Mouse (Mus musculus): ENCODE data around the gene Ccdc175. TPM values are rescaled to one million over a fixed set of nuclear protein-coding genes. Genes with fewer than 3 reads are reported as not detected.
A peak's percentile ranks its signal among the peaks of the same experiment; 100 is the strongest.

The Ccdc175 gene
- polyA plus RNA-seq, 1 experiment from 2014 or later, result not detected

DNA sequence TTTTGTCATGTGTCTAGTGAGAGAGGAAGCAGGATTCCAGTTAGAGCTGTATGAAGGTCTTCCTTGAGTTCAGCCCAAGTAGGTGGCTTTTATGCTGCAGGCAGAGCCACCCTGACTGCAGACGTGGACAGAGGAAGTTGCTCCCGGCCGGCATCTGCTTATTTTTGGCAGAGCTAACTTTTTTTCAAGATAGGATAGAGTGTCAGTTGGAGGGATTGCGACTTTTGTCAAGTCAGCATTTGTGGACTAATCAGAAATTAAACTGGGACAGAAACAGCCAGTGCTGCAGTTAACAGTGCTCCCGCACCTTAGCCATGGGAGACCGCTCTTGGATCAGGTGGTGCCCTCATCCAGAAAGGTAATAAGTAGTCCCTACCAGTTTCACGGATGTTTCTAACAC lies 12.6 kb upstream of the Ccdc175 start:
- no peak overlapping the region for H3K9ac ChIP-seq (replicated peaks)
- ATAC-seq (replicated peaks), result no peak
- WGBS, result 78% methylated on average over 7 of the region's 7 CpGs
- H3K4me2 ChIP-seq (replicated peaks), result no peak overlapping the region
- H3K4me3 ChIP-seq, result no peak overlapping the region
- H3K27me3 ChIP-seq, result no peaks in the 10 kb centered on the region
- no peak overlapping the region for H3K27ac ChIP-seq (replicated peaks)
- no peaks in the 10 kb centered on the region for H3K36me3 ChIP-seq
- 0 out of 2 replicates have a peak, but pooled peaks cover 4% of the 10 kb centered on the region for H3K4me1 ChIP-seq
- H3K9me3 ChIP-seq, result no peaks in the 10 kb centered on the region

DNA sequence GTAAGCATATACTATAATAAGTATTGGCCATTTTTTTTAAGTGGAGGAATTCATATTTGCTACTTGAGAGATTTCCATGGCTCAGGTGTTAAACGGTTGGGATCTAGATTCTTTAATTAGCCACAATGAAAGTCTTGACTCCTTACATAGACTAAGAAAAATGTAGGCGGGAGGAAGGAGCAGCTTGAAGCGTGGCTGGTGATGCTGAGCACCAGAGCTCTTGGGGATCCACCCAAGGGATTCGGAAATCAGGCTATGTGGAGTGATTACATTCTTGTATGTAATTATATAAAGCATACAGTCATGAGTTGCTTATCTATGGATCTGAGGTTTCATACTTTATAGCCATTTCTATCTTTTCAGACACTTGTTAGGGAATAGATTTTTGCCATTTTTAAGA lies 5.3 kb downstream of the Ccdc175 start:
- 83% methylated on average over 4 of the region's 4 CpGs for WGBS
- no peak overlapping the region for H3K4me2 ChIP-seq (replicated peaks)
- no peak for ATAC-seq (replicated peaks)
- H3K36me3 ChIP-seq, result no peaks in the 10 kb centered on the region
- no peak overlapping the region for H3K4me3 ChIP-seq
- no peaks in the 10 kb centered on the region for H3K9me3 ChIP-seq
- no peaks in the 10 kb centered on the region for H3K4me1 ChIP-seq
- no peak overlapping the region for H3K9ac ChIP-seq (replicated peaks)
- H3K27me3 ChIP-seq, result no peaks in the 10 kb centered on the region
- no peak overlapping the region for H3K27ac ChIP-seq (replicated peaks)

DNA sequence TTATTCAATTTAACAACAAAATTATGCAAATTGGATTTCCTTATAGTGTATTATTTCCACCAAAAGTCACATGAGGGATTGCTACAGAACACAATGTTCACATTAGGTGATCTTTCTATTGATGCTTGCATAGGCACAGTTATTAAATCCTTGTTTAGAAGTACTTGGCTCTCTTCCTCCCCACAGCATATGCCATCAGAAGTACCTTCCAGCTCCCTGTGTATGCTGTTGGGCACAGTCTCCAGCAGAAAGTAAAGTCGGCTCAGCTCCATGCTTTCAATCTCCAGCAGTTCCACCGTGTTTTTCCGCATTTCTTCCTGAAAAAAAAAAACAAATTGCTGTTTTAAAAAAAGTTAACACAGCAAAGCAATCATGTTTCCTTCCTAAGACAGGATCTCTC lies 6.5 kb downstream of the Ccdc175 start:
- no peaks in the 10 kb centered on the region for H3K27me3 ChIP-seq
- no peak for ATAC-seq (replicated peaks)
- no peak overlapping the region for H3K4me3 ChIP-seq
- 89% methylated on average over 3 of the region's 3 CpGs for WGBS
- no peaks in the 10 kb centered on the region for H3K4me1 ChIP-seq
- no peak overlapping the region for H3K27ac ChIP-seq (replicated peaks)
- no peak overlapping the region for H3K9ac ChIP-seq (replicated peaks)
- H3K36me3 ChIP-seq, result no peaks in the 10 kb centered on the region
- no peak overlapping the region for H3K4me2 ChIP-seq (replicated peaks)
- no peaks in the 10 kb centered on the region for H3K9me3 ChIP-seq

DNA sequence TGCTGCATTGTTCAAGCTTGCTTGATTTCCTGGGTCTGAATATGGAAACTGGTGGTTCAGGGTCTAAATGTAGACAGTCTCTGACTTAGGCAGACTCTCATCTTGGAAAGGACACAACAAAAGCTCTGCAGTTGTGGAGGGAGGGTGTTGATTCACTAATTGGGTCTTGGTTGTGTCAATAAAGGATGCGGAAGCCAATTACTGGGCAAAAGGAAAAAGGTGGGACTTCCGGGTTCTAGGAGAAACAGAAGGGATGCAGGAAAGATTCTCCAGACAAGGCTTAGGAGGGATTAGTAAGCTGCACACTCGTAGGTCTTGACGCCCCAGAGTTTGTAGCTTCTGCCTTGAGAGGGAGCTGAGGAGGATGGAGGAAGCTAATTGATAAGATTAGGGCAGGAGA lies 26.4 kb downstream of the Ccdc175 start:
- ATAC-seq (replicated peaks), result no peak
- H3K4me1 ChIP-seq, result no peaks in the 10 kb centered on the region
- no peak overlapping the region for H3K9ac ChIP-seq (replicated peaks)
- no peak overlapping the region for H3K27ac ChIP-seq (replicated peaks)
- 44% methylated on average over 4 of the region's 4 CpGs for WGBS
- H3K9me3 ChIP-seq, result no peaks in the 10 kb centered on the region
- no peaks in the 10 kb centered on the region for H3K27me3 ChIP-seq
- H3K4me2 ChIP-seq (replicated peaks), result no peak overlapping the region
- no peak overlapping the region for H3K4me3 ChIP-seq
- H3K36me3 ChIP-seq, result no peaks in the 10 kb centered on the region

DNA sequence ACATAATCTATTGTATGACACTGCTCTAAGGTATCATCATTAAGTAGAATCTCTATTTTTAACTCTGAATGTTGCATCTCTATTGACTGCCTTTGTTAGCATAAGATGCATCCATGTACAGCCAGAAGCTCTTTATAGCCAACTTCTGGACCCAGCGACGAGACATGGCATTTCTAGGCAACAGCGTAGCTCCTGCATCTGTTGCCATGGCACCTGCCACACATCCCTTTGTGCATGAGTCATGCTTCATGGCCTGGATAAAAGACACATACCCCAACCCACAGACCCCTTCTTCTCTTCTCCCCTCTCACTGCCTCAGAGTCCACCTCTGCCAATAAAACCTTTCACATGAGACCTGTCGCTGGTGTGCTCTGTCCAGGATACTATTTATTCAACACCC lies 34.0 kb downstream of the Ccdc175 start:
- Histone ChIP-seq H3K36me3 (no peaks in the 10 kb centered on the region), H3K9me3 (no peaks in the 10 kb centered on the region), H3K27me3 (no peaks in the 10 kb centered on the region), H3K4me1 (no peaks in the 10 kb centered on the region), H3K27ac (replicated peaks) (no peak overlapping the region), H3K4me2 (replicated peaks) (no peak overlapping the region), H3K9ac (replicated peaks) (no peak overlapping the region), H3K4me3 (no peak overlapping the region)
- 52% methylated on average over 4 of the region's 4 CpGs for WGBS
- no peak for ATAC-seq (replicated peaks)

DNA sequence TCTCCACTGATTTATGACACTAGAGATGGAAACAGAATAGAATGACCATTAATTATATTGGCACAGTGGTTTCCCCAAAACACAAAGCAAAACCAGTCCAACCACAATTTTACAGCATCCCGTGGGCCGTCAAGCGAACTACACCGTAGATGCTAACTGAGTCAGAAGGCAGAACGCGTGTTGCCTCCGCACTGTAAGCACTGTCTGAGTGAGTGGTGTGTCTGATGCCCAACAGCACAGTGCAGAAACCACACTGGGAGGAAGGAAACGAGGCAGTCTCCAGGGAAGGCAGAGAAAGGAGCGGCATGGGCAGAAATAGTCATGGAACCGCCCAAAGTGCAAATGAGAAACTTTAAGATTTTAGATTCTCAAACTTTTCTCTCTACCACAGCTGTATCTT lies 55.6 kb downstream of the Ccdc175 start:
- 93% methylated on average over 10 of the region's 10 CpGs for WGBS
- H3K27ac ChIP-seq (replicated peaks), result no peak overlapping the region
- no peaks in the 10 kb centered on the region for H3K9me3 ChIP-seq
- no peaks in the 10 kb centered on the region for H3K36me3 ChIP-seq
- no peak overlapping the region for H3K9ac ChIP-seq (replicated peaks)
- H3K4me3 ChIP-seq, result no peak overlapping the region
- no peaks in the 10 kb centered on the region for H3K4me1 ChIP-seq
- no peak overlapping the region for H3K4me2 ChIP-seq (replicated peaks)
- no peak for ATAC-seq (replicated peaks)
- H3K27me3 ChIP-seq, result no peaks in the 10 kb centered on the region

DNA sequence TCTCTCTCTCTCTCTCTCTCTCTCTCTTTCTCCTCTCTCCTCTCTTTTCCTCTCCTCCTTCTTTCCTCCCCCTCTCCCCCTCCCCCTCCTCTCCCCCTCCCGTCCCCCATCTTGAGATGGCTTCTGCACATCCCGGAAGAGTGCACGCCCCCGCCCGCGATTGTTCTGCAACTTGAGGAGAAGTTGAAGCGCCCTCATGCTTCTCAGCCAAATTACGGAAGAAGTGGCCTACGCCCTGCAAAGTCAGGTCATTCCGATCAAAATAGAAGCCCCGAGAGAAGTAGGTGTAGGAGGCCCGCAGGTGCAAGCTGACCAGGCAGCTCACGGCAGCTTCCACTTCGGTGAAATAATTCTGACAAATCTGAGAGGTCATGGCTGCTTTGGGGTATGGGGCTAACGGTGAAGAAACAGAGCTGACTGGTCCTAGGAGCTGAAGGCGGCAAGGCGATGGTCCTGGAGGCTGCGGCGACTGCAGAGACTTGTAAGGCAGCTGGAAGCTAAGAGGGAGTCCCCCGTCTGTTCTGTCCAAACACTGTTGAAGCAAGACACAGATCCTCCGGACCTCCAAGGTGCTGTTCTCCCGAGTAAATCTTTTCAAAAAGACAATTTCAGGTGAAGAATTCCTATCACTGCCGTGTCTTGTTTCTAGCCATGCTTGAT lies 69.0 kb downstream of the Ccdc175 start:
- H3K4me2 ChIP-seq (replicated peaks), result no peak overlapping the region
- no peaks in the 10 kb centered on the region for H3K36me3 ChIP-seq
- H3K9ac ChIP-seq (replicated peaks), result no peak overlapping the region
- no peaks in the 10 kb centered on the region for H3K4me1 ChIP-seq
- no peaks in the 10 kb centered on the region for H3K27me3 ChIP-seq
- H3K9me3 ChIP-seq, result no peaks in the 10 kb centered on the region
- WGBS, result 88% methylated on average over 22 of the region's 23 CpGs
- no peak overlapping the region for H3K4me3 ChIP-seq
- ATAC-seq (replicated peaks), result no peak
- H3K27ac ChIP-seq (replicated peaks), result no peak overlapping the region

DNA sequence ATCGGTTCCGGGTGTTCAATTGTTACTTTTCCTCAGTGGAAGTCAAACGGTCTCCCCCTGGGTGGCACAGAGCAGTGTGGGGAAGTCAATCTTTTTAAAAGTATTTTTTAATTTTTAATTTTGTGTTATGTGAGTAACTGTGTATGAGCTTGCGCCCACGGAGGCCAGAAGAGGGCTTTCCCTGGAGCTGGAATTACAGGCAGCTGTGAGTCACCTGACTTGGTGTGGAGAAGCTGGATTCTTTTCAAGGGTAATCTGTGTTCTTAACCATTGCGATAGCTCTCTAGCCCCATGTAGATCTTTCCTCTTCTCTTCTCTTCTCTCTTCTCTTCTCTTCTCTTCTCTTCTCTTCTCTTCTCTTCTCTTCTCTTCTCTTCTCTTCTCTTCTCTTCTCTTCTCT lies 69.7 kb downstream of the Ccdc175 start:
- no peaks in the 10 kb centered on the region for H3K36me3 ChIP-seq
- no peak overlapping the region for H3K27ac ChIP-seq (replicated peaks)
- no peak overlapping the region for H3K4me2 ChIP-seq (replicated peaks)
- WGBS, result 82% methylated on average over 6 of the region's 6 CpGs
- H3K4me3 ChIP-seq, result no peak overlapping the region
- H3K9ac ChIP-seq (replicated peaks), result no peak overlapping the region
- H3K4me1 ChIP-seq, result no peaks in the 10 kb centered on the region
- no peak for ATAC-seq (replicated peaks)
- no peaks in the 10 kb centered on the region for H3K9me3 ChIP-seq
- H3K27me3 ChIP-seq, result no peaks in the 10 kb centered on the region

DNA sequence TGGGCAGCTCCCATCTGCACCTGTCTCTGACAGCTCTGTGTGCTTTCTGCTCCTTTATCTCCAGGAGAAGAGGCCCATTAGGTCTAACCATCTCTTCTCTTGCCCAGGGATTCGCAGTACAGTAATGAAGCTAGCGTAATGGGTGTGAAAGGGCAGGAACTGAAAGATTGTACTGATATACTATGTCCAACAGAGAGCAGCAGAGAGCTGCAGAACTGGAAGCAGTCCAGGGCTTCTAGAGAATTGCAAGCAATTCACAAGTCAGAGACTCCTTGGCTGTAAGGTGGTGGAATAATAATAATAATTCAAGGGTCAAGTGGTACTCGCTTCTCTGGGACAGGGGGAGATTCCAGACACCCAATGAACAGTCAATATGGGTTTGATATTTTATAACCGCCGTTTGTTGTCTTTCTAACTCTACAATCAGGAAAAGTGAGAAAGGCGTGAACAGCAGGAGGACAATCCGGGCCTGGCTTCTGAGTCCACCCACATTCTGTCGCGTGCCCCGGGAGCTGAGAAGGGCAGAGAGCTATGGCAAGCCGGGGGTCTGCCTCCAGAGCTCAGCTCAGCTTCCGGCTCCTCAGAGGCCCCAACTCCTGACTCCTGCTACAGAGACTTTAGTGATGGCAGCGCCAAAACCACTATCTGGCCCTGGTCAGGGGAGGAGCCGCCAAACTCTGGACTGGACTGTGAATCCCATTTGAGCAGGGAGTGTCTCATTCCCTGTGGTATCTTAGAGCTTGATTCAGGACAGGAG lies 80.1 kb downstream of the Ccdc175 start:
- WGBS, result 30% methylated on average over 14 of the region's 14 CpGs
- Histone ChIP-seq H3K9me3 (no peaks in the 10 kb centered on the region), H3K36me3 (peaks cover 18% of the 10 kb centered on the region), H3K27me3 (no peaks in the 10 kb centered on the region), H3K4me1 (peaks cover 4% of the 10 kb centered on the region; the same call in 1 of the 2 replicates), H3K9ac (replicated peaks) (no peak overlapping the region), H3K4me2 (replicated peaks) (no peak overlapping the region), H3K4me3 (no peak overlapping the region), H3K27ac (replicated peaks) (no peak overlapping the region)
- ATAC-seq (replicated peaks), result peak; percentile 60

DNA sequence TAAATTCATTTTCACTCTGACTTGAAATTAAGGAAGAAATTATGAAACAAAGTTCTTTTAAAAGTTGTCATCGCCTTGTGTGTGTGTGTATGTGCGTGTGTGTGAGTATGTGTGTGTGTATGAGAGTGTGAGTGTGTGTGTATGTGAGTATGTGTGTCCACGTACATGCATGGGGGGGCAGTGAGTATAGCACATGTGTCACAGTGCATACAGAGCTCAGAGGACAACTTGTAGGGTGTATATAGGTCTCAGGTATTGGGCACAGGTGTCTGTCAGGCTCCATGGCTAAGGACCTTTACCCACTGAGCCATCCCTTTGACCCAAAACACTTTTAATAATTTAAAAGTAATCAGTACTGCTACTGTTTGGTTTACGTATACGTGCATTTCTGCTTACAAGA lies 80.8 kb downstream of the Ccdc175 start:
- H3K9me3 ChIP-seq, result no peaks in the 10 kb centered on the region
- no peak overlapping the region for H3K27ac ChIP-seq (replicated peaks)
- no peak overlapping the region for H3K4me2 ChIP-seq (replicated peaks)
- WGBS, result 83% methylated on average over 5 of the region's 5 CpGs
- H3K27me3 ChIP-seq, result no peaks in the 10 kb centered on the region
- no peak for ATAC-seq (replicated peaks)
- peaks cover 19% of the 10 kb centered on the region for H3K36me3 ChIP-seq
- H3K9ac ChIP-seq (replicated peaks), result no peak overlapping the region
- no peak overlapping the region for H3K4me3 ChIP-seq
- H3K4me1 ChIP-seq, result peaks cover 4% of the 10 kb centered on the region; the same call in 1 of the 2 replicates

DNA sequence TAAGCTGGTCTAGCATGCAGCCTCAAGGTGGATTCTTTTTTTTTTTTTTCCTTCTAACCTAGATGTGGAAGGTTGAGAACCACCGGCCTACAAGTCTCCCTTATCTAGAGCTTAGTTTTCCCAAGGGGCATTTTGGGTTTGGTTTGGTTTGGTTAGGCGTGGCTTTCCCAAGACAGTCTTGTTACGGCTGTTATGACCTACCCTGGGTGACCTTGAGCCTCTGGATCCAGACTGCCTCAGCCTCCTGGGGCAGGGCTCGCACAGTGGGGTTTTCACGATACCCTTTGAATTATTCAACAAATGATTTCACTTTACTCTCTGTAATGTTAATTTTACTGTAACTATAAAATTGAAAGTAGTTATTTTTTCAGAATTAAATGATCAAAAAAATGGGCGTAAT lies 82.1 kb downstream of the Ccdc175 start:
- no peaks in the 10 kb centered on the region for H3K27me3 ChIP-seq
- 85% methylated on average over 6 of the region's 6 CpGs for WGBS
- H3K9ac ChIP-seq (replicated peaks), result no peak overlapping the region
- peaks cover 4% of the 10 kb centered on the region; the same call in 1 of the 2 replicates for H3K4me1 ChIP-seq
- H3K4me3 ChIP-seq, result no peak overlapping the region
- no peak overlapping the region for H3K27ac ChIP-seq (replicated peaks)
- no peaks in the 10 kb centered on the region for H3K9me3 ChIP-seq
- no peak for ATAC-seq (replicated peaks)
- H3K4me2 ChIP-seq (replicated peaks), result no peak overlapping the region
- H3K36me3 ChIP-seq, result peaks cover 25% of the 10 kb centered on the region

DNA sequence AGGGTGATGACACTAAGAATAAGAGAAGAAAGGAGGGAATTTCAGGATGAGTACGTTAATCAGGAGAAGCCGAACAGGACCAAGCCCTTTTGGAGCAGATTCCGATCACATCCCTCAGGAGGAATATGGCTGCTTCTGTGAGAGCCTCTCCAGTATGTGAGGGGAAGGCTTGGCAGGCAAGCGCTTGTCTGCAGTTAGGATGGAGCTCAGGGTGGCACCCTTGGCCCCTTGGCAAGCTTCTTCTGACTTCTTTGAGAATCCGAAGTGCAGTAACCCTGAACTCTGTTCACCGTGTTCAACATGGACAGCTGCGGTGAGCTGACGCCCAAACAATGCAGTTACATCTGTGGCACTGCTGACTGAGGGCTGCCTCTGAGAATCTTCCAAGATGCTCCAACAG lies 87.9 kb downstream of the Ccdc175 start:
- H3K4me3 ChIP-seq, result no peak overlapping the region
- H3K4me1 ChIP-seq, result no peaks in the 10 kb centered on the region
- no peak overlapping the region for H3K4me2 ChIP-seq (replicated peaks)
- H3K27ac ChIP-seq (replicated peaks), result no peak overlapping the region
- no peak overlapping the region for H3K9ac ChIP-seq (replicated peaks)
- ATAC-seq (replicated peaks), result no peak
- no peaks in the 10 kb centered on the region for H3K27me3 ChIP-seq
- peaks cover 78% of the 10 kb centered on the region for H3K36me3 ChIP-seq
- no peaks in the 10 kb centered on the region for H3K9me3 ChIP-seq
- 96% methylated on average over 8 of the region's 8 CpGs for WGBS

DNA sequence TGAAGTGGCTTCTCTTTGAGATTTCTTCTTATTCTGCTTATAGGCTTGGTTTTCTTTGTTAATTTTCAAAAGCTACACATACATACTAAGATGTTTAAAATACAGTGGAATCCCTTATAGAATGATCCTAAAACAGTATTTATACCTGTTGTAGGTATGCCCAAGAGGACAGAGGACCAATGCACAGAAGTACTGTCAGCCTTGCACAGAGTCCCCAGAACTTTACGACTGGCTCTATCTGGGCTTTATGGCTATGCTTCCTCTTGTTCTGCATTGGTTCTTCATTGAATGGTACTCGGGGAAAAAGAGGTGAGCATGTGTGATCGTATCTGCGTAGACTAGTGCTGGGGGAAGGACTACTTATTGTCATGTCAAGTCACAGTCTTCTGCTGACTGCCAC lies 95.0 kb downstream of the Ccdc175 start:
- no peak for ATAC-seq (replicated peaks)
- no peak overlapping the region for H3K4me3 ChIP-seq
- no peak overlapping the region for H3K27ac ChIP-seq (replicated peaks)
- H3K4me1 ChIP-seq, result peaks cover 28% of the 10 kb centered on the region
- H3K4me2 ChIP-seq (replicated peaks), result no peak overlapping the region
- no peaks in the 10 kb centered on the region for H3K27me3 ChIP-seq
- peaks cover 33% of the 10 kb centered on the region for H3K36me3 ChIP-seq
- WGBS, result 92% methylated on average over 4 of the region's 4 CpGs
- no peak overlapping the region for H3K9ac ChIP-seq (replicated peaks)
- H3K9me3 ChIP-seq, result no peaks in the 10 kb centered on the region

Data from forebrain, embryonic 15.5 days (tissue).